Mouse (Mus musculus): Measurements from ENCODE around the gene 1700123L14Rik.
"Not testable (repeated sequence)": the region's sequence is repeated elsewhere in the genome, so short reads cannot be mapped to it uniquely, and the experiment has no call there.

The 1700123L14Rik gene

DNA sequence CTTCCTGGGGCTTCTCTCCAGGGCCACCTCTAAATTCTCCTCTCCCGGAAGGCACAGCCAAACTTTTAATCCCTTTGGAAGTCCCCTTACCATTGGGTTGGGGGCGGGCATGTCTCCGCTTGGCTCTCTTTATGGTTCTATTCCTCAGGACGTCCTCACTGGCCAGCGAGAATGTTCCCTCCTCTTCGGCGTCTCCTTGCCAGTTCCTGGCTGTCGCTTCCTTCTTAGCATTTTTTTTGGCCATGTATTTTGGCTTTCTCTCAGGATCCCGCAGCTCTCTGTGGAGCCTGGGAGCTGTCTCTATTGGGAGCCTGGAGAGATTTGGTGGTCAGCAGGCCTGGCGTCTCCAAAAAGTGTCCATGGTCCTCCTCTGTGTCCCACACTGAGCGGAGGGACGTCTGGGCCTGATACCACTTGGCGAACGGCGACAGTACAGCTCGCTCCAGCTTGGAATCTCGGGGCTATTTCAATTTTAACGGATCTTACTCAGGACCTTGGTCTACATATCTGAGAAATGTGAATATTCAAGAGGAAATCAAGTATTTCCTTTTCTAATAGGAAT, at the start of gene 1700123L14Rik:
TSS of gene 1700123L14Rik (minus strand) at position 426 of the 562 bp plus-strand sequence.
- DNase-seq (ENCODE audit: low spot score in 2 of 2) = no peak

DNA sequence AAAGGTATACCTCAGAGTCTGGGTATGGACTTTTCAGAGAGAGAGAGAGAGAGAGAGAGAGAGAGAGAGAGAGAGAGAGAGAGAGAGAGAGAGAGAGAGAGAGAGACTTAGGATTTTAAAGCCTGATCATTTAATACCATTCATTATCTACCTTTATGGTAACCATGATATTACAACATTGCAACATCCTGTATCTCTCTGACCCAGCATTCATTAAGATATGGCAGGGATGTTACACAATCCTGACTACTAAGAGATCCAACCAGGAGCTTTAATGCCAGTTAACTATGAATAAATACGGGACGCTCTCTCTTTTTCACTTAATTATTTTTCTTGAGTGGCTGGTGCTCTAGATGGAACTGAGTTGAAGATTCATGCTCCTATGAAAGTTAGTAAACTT, 39.4 kb upstream of the 1700123L14Rik start:
- no peak for DNase-seq (ENCODE audit: low spot score in 2 of 2)

DNA sequence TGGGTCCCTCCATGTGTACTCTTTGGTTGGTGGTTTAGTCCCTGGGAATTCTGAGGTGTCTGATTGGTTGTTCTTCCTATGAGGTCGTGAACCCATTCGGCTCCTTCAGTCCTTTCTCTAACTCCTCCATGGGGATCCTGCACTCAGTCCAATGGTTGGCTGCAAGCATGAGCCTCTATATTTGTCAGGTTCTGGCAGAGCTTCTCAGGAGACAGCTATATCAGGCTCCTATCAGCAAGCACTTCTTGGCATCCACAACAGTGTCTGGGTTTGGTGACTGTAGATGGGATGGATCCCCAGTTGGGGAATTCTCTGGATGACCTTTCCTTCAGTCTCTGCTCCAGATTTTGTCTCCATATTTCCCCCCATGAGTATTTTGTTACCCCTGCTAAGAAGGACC, 32.9 kb upstream of the 1700123L14Rik start:
- not testable (repeated sequence) for DNase-seq (ENCODE audit: low spot score in 2 of 2)

DNA sequence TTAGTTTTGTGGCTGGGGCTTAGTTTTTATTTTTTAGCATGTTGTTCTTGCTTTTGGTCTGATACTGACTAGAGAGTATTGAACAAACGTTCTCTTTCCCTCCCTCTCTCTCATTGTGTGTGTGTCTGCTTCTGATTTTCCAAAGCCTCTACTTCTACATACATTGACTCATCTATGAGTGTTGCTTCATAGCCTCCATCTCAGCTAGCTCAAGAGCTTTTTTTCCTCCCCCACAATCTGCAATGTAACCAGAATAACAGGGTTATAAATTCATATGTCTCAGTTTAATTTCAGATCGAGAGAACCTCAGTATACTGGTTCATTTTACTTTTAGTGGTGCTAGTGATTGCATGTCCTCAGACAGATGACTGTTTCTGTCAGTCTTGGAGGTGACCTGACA, 20.5 kb upstream of the 1700123L14Rik start:
- no peak for DNase-seq (ENCODE audit: low spot score in 2 of 2)

DNA sequence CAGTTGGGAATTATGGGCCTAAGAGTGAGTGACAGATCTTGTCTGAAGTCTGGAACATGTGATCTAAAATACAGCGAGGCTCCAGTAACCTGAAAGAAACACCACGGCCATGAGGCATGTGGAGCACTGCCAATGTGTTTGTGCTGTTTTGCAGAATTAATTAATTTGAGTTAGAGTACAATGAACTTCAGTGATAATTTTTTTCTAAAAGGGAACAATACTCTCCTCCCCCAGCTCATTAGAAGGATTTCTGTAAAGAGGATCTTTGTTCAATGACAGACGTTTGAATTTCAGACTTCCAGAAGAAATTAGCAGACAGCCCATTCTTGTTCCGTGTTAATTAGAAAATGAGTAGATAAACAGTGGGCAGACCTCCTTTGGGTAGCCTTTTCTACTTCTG, 17.3 kb upstream of the 1700123L14Rik start:
- DNase-seq (ENCODE audit: low spot score in 2 of 2) = no peak

DNA sequence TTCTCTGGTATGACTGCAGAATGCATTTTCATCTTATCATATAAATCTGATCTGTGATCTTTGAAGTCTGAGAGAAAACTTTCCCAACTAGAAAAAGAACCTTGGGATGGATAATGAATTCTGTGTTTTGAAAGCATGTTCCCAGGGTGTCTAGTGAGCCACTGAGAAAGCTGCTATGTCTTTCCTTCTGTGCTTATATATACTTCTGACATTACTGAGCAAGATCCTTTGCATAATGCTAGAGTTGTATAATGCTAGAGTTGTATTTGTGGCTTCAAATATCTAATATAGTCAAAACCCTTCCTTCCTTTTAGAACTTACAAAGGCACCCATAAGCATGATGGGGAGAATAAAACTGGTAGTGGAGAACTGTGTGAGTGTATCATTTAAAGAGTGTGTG, 12.5 kb upstream of the 1700123L14Rik start:
- DNase-seq (ENCODE audit: low spot score in 2 of 2) = no peak

DNA sequence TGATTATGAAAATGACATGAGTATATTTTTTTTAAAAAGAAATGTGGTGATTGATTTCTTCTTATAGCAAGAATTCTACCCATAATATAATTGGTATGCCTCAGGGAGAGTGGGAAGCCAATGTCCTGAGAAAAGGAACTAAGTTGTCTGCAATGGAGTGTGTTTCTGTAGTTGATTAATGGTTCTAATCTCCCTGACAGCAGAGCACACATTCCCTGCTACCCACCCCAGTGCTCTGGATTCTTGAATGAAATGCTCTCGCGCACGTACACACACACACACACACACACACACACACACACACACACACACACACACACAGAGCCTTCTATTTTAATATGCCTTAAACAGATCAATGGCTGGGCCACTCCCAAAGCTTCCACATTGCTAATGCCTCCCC, 7.6 kb upstream of the 1700123L14Rik start:
- DNase-seq (ENCODE audit: low spot score in 2 of 2) = no peak

DNA sequence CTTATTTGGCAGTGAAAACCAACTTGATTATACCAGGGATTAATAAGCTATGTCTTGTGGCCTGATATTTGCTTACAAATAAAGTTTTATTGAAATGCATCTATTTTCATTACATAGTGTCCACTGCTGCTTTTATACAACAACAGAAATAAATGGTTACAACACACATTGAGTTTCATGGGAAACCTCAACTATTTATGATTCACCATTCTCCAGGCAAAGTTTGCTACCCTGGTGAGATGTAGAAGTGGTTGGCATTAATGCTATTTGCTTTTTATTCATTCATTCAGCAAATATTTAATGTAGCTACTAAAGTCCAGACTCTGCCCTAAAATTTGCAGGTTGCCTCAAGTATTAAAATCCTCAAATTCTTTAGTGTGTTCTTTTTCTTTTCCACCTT, 988 bp upstream of the 1700123L14Rik start:
- no peak for DNase-seq (ENCODE audit: low spot score in 2 of 2)

DNA sequence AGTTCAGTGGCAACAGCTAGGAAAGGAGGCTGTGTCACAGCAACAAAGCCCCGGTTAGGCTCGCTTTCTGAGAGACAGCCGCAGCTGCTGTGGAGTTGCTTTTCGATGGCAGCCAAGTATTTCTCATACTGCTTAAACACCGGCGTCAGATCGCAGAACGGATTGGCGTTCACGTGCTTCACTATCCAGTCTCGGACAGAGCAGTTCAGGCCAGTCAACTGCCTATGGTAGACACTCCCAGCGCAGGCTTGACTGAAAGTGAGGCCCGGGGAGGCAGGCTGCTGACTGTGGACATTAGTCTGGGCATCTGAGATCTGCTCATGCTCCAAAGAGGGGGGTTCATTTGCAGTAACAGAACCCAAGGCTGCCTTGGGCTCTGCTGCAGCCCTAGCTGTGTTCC, 640 bp downstream of the 1700123L14Rik start:
- DNase-seq (ENCODE audit: low spot score in 2 of 2) = no peak

DNA sequence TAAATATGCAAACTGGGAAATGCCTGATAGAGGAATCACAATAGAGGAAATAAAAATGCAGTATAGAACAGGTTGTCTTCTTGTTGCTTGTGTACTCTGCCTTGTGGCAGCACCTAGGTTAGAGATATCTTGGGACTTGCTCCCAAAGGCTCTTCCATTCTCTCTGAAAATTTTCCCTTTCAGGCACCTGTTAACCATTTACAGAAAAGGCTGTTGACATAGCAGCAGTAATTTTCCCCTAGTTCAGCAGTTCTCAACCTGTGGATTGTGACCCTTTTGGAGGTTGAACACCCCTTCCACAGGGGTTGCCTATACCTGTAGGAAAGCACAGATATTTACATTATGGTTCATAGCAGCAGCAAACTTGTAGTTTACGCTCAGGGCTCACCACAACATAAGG, 22.7 kb downstream of the 1700123L14Rik start:
- DNase-seq (ENCODE audit: low spot score in 2 of 2) = no peak

DNA sequence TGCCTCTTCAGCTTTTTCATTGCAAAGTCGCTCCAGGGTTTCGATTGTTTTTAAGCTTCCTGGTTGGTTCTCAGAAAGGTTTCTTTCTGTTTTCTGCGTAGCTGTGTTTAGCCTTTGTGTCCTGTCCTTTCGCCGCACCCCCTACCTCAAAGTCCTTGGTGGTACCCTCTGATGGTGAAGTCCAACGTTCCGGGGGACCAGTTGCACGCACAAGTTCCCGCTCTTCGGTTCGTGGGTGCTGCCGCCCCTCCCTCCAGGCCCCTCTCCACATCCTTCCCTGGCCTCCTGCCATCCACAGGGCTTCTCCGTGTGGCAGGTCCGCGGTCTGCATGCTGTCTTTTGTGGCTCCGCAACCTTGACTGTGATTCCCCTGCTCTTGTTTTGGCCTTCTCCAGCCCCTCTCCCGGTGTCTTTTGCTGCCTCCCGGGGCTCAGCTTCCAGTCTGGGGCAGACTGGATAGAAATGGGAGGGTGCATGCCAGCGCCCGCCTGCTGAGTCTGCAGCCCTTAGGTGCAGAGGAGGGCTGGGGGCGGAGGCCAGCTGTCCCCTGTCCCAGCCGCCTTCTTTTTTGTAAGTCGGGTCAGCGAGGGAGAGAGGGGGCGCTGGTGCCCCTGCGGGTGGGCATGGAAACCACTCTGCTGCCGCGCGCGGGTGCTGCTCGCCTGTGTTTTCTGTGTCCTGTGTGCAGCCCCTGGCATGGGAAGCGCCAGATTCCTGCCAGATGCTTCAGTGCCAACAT, 49.3 kb downstream of the 1700123L14Rik start:
- no peak for DNase-seq (ENCODE audit: low spot score in 2 of 2)

DNA sequence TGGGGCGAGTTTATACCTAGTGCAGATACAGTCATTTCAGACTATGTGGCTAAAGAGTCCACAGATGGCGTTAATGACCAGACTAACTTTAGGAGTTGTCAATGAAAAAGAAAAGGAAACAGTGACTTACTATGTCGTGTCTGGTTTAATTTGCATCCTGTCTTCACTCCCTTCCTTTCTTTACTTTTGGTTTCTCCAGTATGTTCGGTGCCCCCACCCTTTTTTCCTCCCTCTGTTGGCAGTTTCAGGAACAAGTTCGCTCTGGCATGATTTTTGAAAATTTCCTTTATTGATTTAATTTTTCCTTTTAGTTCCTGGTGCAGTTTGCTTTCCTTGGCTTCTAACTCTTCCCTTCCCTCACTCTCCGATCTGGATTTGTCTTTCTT, 49.9 kb downstream of the 1700123L14Rik start:
- no peak for DNase-seq (ENCODE audit: low spot score in 2 of 2)
